Mouse (Mus musculus) E14TG2a.4 (cell line): Measurements from ENCODE around the gene Gm9508.
"Not testable (repeated sequence)": the region's sequence is repeated elsewhere in the genome, so short reads cannot be mapped to it uniquely, and the experiment has no call there.

Source experiments
- H3K27me3 ChIP-seq: 2 replicates; pipeline ENCODE4 v1.6.1; 2014; ENCODE audit warnings: low read length, control low read depth; ENCODE audit not compliant: insufficient read depth
- H3K36me3 ChIP-seq: 2 replicates; pipeline ENCODE4 v1.6.1; 2014; ENCODE audit warnings: low read length, control low read depth; ENCODE audit not compliant: insufficient read depth
- H3K4me1 ChIP-seq: replicated peaks from 2 replicates; pipeline ENCODE4 v1.6.1; 2014; ENCODE audit warnings: low read depth, low read length, control low read depth
- H3K4me3 ChIP-seq: replicated peaks from 2 replicates; pipeline ENCODE4 v1.5.1; 2014; ENCODE audit warnings: mild to moderate bottlenecking, low read length
- H3K9me3 ChIP-seq: 2 replicates; pipeline ENCODE4 v1.6.1; 2014; ENCODE audit warnings: low read length, control low read depth
- CTCF ChIP-seq: conservative IDR thresholded peaks from 2 replicates; pipeline ENCODE4 v1.5.1; 2014; ENCODE audit warnings: low read length
- NANOG ChIP-seq: IDR thresholded peaks from 2 replicates; pipeline ENCODE4 v1.6.1; 2014; ENCODE audit warnings: borderline replicate concordance, low read length, mixed read lengths
- POU5F1 ChIP-seq: IDR thresholded peaks from 2 replicates; pipeline ENCODE4 v1.6.1; 2014; ENCODE audit warnings: low read length, borderline replicate concordance

The Gm9508 gene

GRCm38 (mm10) chr10:77697133-77697532 is at the start of gene Gm9508:
TSS of gene Gm9508 (minus strand) at chr10:77697233.
- Histone ChIP-seq H3K36me3 (no peaks in the 10 kb centered on the region), H3K9me3 (0 out of 2 replicates have a peak, but pooled peaks cover under 1% of the 10 kb centered on the region), H3K4me1 (peaks cover 6% of the 10 kb centered on the region; the same call in 1 of the 2 replicates), H3K4me3 (no peak within 1 kb of the TSS), H3K27me3 (no peaks in the 10 kb centered on the region)
- no peak for TF ChIP-seq CTCF
- TF ChIP-seq NANOG = no peak
- no peak for TF ChIP-seq POU5F1

DNA sequence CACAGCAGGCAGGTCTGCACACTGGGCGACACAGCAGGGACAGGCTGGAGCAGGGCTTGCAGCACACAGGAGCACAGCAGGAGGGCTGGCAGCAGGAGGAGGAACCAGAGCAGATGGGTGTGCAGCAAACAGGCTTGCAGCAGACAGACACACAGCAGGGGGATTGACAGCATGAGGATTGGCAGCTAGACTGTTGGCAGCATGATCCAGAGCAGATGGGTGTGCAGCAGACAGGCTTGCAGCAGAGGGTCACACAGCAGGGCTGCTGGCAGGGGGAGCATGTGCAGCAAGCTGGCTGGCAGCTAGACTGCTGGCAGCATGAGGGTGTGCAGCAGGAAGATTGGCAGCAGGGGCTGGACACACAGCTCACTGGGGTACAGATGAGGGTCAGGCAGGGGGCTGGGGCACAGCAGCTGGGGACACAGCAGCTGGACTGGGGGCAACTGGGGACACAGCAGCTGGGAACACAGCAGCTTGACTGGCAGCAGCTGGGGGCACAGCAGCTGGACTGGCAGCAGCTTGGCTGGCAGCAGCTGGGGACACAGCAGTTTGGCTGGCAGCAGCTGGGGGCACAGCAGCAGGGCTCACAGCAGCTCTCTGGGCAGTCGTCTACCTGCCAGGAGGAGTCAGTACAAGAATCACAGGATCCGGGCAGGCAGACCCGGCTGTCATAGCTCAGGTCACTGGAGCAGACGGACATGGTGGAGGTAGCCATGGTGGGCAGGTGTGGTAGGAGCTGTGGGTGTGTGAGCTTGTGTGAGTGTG is 45.1 kb upstream of the Gm9508 start, which contains the start of gene Gm18596:
TSS of gene Gm18596 (minus strand) at position 715 of the 765 bp plus-strand sequence.
- H3K4me3 ChIP-seq, H3K9me3 ChIP-seq, H3K36me3 ChIP-seq, H3K27me3 ChIP-seq, H3K4me1 ChIP-seq: not testable (repeated sequence)

- H3K9me3 ChIP-seq = peaks cover 8% of the 10 kb centered on the region
- no peaks in the 10 kb centered on the region for H3K4me1 ChIP-seq
- no peak overlapping the region for H3K4me3 ChIP-seq
- no peaks in the 10 kb centered on the region for H3K36me3 ChIP-seq
- 0 out of 2 replicates have a peak, but pooled peaks cover 3% of the 10 kb centered on the region for H3K27me3 ChIP-seq
- TF ChIP-seq NANOG = no peak
Observed at GRCm38 (mm10) chr10:77738929-77739328, 41.9 kb upstream of the Gm9508 start.

- Histone ChIP-seq H3K27me3 (0 out of 2 replicates have a peak, but pooled peaks cover 3% of the 10 kb centered on the region), H3K9me3 (peaks cover 8% of the 10 kb centered on the region), H3K4me3 (no peak overlapping the region), H3K36me3 (no peaks in the 10 kb centered on the region), H3K4me1 (no peaks in the 10 kb centered on the region)
- TF ChIP-seq POU5F1 (peak; percentile 42; the same call in 1 of the 2 replicates), NANOG (peak; percentile 60; the same call in 1 of the 2 replicates), CTCF (no peak)
Observed at GRCm38 (mm10) chr10:77735928-77736327, 38.9 kb upstream of the Gm9508 start.

DNA sequence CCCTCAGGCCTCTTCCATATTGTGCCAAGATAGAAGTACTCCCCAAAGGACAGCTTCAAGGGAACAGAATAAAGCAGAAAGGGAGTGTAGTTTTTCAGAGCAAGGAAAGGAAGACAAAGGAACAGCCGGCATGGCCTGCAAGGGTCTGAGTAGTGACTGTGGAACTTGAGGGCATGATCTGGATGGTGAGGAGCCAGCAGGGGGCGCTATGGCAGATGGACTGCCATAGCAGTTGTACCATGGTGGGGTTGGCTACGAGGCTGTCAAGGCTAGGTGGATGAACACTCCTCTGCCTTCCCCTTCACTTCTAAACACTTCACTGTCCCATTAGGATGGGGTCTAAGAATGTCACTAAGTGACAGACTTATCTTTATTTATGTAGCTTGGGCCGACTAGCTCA is 32.2 kb upstream of the Gm9508 start:
- Histone ChIP-seq H3K4me3 (no peak overlapping the region), H3K9me3 (no peaks in the 10 kb centered on the region), H3K4me1 (no peaks in the 10 kb centered on the region), H3K36me3 (no peaks in the 10 kb centered on the region), H3K27me3 (no peaks in the 10 kb centered on the region)
- TF ChIP-seq POU5F1 (no peak), CTCF (peak; percentile 47)

DNA sequence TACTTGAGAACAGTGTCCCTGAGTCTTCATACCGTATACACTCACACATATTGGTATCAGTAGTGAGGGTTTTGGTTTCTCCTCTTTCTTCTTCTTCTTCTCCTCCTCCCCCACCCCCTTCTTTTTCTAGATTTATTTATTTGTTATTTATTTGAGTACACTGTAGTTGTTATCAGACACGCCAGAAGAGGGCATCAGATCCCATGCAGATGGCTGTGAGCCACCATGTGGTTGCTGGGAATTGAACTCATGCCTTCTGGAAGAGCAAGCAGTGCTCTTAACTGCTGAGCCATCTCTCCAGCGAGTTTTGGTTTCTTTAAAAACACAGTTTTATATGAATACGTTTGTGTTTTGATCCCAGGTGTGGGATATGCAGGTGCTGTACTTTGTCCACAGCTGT is 31.2 kb upstream of the Gm9508 start:
- Histone ChIP-seq H3K9me3 (no peaks in the 10 kb centered on the region), H3K36me3 (no peaks in the 10 kb centered on the region), H3K4me3 (no peak overlapping the region), H3K27me3 (no peaks in the 10 kb centered on the region), H3K4me1 (no peaks in the 10 kb centered on the region)
- TF ChIP-seq POU5F1 (no peak), NANOG (no peak)

DNA sequence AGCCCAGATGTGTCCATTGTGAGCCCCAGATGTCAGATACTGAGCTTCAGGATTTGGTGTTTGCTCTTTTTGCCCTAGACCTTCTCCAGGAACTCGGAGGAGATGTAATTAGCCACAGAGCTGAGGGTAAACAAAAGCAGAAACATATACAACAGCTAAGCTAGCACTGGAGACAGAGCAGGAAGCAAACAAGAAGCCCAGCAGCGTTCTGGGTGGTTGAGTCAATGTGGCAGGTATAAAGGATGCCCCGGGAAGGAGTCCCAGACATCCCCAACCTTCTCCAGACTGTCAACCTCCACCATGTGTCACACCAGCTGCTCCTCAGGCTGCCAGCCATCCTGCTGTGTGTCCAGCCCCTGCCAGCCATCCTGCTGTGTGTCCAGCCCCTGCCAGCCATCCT is 29.2 kb upstream of the Gm9508 start, which contains the start of gene Gm10100:
TSS of gene Gm10100 (plus strand) at position 301 of the 400 bp plus-strand sequence.
- Histone ChIP-seq H3K4me1 (no peaks in the 10 kb centered on the region), H3K27me3 (no peaks in the 10 kb centered on the region), H3K4me3 (no peak within 1 kb of the TSS), H3K9me3 (no peaks in the 10 kb centered on the region), H3K36me3 (no peaks in the 10 kb centered on the region)
- TF ChIP-seq POU5F1 (no peak), NANOG (no peak), CTCF (no peak)

GRCm38 (mm10) chr10:77724855-77725254 is 27.8 kb upstream of the Gm9508 start:
- Histone ChIP-seq H3K9me3 (peaks cover 6% of the 10 kb centered on the region; the same call in 1 of the 2 replicates), H3K4me1 (no peaks in the 10 kb centered on the region), H3K4me3 (no peak overlapping the region), H3K36me3 (no peaks in the 10 kb centered on the region), H3K27me3 (no peaks in the 10 kb centered on the region)
- peak; percentile 62 for TF ChIP-seq CTCF
- no peak for TF ChIP-seq POU5F1

- H3K4me3 ChIP-seq, H3K36me3 ChIP-seq, H3K27me3 ChIP-seq, H3K4me1 ChIP-seq, H3K9me3 ChIP-seq: not testable (repeated sequence)
Observed at GRCm38 (mm10) chr10:77720299-77720698, 23.3 kb upstream of the Gm9508 start, which contains the start of gene Krtap12-1. TSS of gene Krtap12-1 (plus strand) at chr10:77720599.
